Mouse (Mus musculus): ENCODE measurements around the gene Slc25a13.
A peak's percentile ranks its signal among the peaks of the same experiment; 100 is the strongest.

The Slc25a13 gene

GRCm38 (mm10) chr6:6216507-6217285 is at the start of gene Slc25a13:
Slc25a13 (minus strand) TSS chr6:6217173.
- peak; percentile 60 to 74 for DNase-seq

- no peak for DNase-seq
Measured at GRCm38 (mm10) chr6:6265761-6266160, 48.8 kb upstream of the Slc25a13 start.

- no peak for DNase-seq
Measured at GRCm38 (mm10) chr6:6263293-6263911, 46.4 kb upstream of the Slc25a13 start.

GRCm38 (mm10) chr6:6260917-6261316 is 43.9 kb upstream of the Slc25a13 start:
- peak; percentile 7 to 13 for DNase-seq

GRCm38 (mm10) chr6:6248500-6248899 is 31.5 kb upstream of the Slc25a13 start:
- no peak for DNase-seq

GRCm38 (mm10) chr6:6243828-6244227 is 26.9 kb upstream of the Slc25a13 start:
- no peak for DNase-seq

GRCm38 (mm10) chr6:6242114-6242513 is 25.1 kb upstream of the Slc25a13 start:
- DNase-seq = no peak

- no peak for DNase-seq
Measured at GRCm38 (mm10) chr6:6236788-6237298, 19.9 kb upstream of the Slc25a13 start.

GRCm38 (mm10) chr6:6230262-6230661 is 13.3 kb upstream of the Slc25a13 start:
- no peak for DNase-seq

- peak; percentile 9 to 24 for DNase-seq
Measured at GRCm38 (mm10) chr6:6222721-6223120, 5.7 kb upstream of the Slc25a13 start.

- no peak for DNase-seq
Measured at GRCm38 (mm10) chr6:6220574-6220973, 3.6 kb upstream of the Slc25a13 start.

GRCm38 (mm10) chr6:6219661-6220370 is 2.8 kb upstream of the Slc25a13 start:
- peak; percentile 22 to 26 for DNase-seq

- DNase-seq = no peak
Measured at GRCm38 (mm10) chr6:6217286-6217625, 283 bp upstream of the Slc25a13 start.

- DNase-seq = no peak
Measured at GRCm38 (mm10) chr6:6216120-6216506, 860 bp downstream of the Slc25a13 start.

GRCm38 (mm10) chr6:6212360-6213310 is 4.3 kb downstream of the Slc25a13 start:
- DNase-seq = no peak

GRCm38 (mm10) chr6:6211958-6212357 is 5.0 kb downstream of the Slc25a13 start:
- no peak for DNase-seq

GRCm38 (mm10) chr6:6210637-6211036 is 6.3 kb downstream of the Slc25a13 start:
- DNase-seq = no peak

GRCm38 (mm10) chr6:6208351-6209059 is 8.5 kb downstream of the Slc25a13 start:
- DNase-seq = no peak

GRCm38 (mm10) chr6:6207836-6208235 is 9.1 kb downstream of the Slc25a13 start:
- no peak for DNase-seq

- no peak for DNase-seq
Measured at GRCm38 (mm10) chr6:6207395-6207794, 9.6 kb downstream of the Slc25a13 start.

GRCm38 (mm10) chr6:6205599-6206165 is 11.3 kb downstream of the Slc25a13 start:
- DNase-seq = no peak
